Mouse (Mus musculus) megakaryocyte, embryonic 14.5 days (primary cell): ENCODE measurements around the gene Col15a1.

Experiments used
- FLI1 ChIP-seq: IDR thresholded peaks from 2 replicates; pipeline ENCODE4 v1.6.1; 2012; ENCODE audit warnings: low read length, inconsistent platforms, mixed read lengths
- GATA1 ChIP-seq: IDR thresholded peaks from 3 replicates; pipeline ENCODE4 v1.6.1; 2012; ENCODE audit warnings: mixed read lengths, low read length, inconsistent platforms, borderline replicate concordance

GRCm38 (mm10) chr4:47161756-47162587 lies 46.0 kb upstream of the Col15a1 start:
- TF ChIP-seq FLI1: no peak
- TF ChIP-seq GATA1: no peak
